Mouse (Mus musculus) intestine, embryonic 15.5 days (tissue): Measurements from ENCODE around the gene Ubfd1. TPM values are rescaled to one million over a fixed set of nuclear protein-coding genes. Genes with fewer than 3 reads are reported as not detected.

Experiments
- ATAC-seq: fragments of 200-750 bp; cut with Nextera tagmentation; 2 replicates; pipeline ENCODE4 v1.8.0; 2017; ENCODE audit warnings: moderate TSS enrichment, moderate library complexity
- H3K27ac ChIP-seq: fragments of 300-500 bp; sonication (generic); 2 replicates; pipeline ENCODE4 v1.5.1; 2015; ENCODE audit warnings: mild to moderate bottlenecking, inconsistent platforms
- H3K27me3 ChIP-seq: fragments of 300-500 bp; sonication (generic); replicated peaks from 2 replicates; pipeline ENCODE4 v1.6.1; 2015; ENCODE audit warnings: inconsistent platforms
- H3K36me3 ChIP-seq: fragments of 300-500 bp; sonication (generic); 2 replicates; pipeline ENCODE4 v1.6.1; 2015; ENCODE audit warnings: inconsistent platforms
- H3K4me1 ChIP-seq: fragments of 300-500 bp; sonication (generic); replicated peaks from 2 replicates; pipeline ENCODE4 v1.6.1; 2015; ENCODE audit warnings: inconsistent platforms
- H3K4me2 ChIP-seq: fragments of 300-500 bp; sonication (generic); replicated peaks from 2 replicates; pipeline ENCODE4 v1.6.1; 2015; ENCODE audit warnings: mild to moderate bottlenecking, inconsistent platforms
- H3K4me3 ChIP-seq: fragments of 300-500 bp; sonication (generic); replicated peaks from 2 replicates; pipeline ENCODE4 v1.5.1; 2015; ENCODE audit warnings: inconsistent platforms
- H3K9ac ChIP-seq: fragments of 300-500 bp; sonication (generic); 2 replicates; pipeline ENCODE4 v1.6.1; 2015; ENCODE audit warnings: inconsistent platforms
- H3K9me3 ChIP-seq: fragments of 300-500 bp; sonication (generic); 2 replicates; pipeline ENCODE4 v1.6.1; 2016; ENCODE audit warnings: inconsistent platforms
- WGBS: fragments of 180-500 bp; shearing (Covaris S2); methylation state at CpG from one replicate; pipeline ENCODE4 v1.1.7; 2015; 5-methylcytosine and 5-hydroxymethylcytosine counted together
- polyA plus RNA-seq: library from polyadenylated mRNA; unstranded; fragments of >200 nt; fragmentation: Nextera tagmentation; extraction: Ambion mirVana; gene quantifications from 2 replicates; pipeline ENCODE4 v1.2.1, GENCODE M21; 2015

The Ubfd1 gene
- polyA plus RNA-seq: 55.2 and 58.7 TPM in 2 replicates

DNA sequence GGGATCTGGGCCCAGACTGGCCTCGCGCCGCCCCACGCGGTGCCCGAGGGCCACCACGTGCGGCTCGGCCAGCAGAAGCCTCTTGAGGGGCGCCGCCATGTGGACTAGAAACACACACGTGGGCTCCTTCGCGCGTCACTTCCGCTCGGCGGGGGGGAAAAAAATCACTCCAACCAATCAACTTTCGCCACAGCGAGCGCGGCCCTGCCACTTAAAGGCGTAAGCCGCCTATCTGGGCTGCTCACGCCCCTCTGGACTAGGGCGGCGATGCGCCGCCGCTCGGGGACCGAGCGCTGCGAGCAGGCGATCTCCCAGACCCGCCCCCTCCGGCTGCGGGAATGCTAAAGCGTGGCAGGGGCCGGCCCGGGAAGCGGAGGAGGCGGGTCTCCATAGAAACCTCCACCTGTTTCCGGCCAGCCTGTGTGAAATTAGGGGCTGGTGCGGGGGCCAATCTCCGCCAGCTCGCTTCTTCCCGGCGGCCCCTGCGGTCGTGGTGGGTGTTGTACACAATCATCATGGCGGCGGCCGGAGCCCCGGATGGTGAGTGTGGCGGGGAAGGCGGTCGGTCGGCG is at the start of gene Ubfd1, which contains the start of gene Ears2:
Gene Ubfd1, plus strand, starts transcription at position 231 of the 572 bp plus-strand sequence.
Gene Ears2, minus strand, starts transcription at position 319 of the 572 bp plus-strand sequence.
- Histone ChIP-seq H3K4me2 (peak within 1 kb of the TSS; percentile 77), H3K4me3 (peak within 1 kb of the TSS; percentile 100), H3K4me1 (peaks cover 17% of the 10 kb centered on the region), H3K27ac (peak within 1 kb of the TSS; percentile 96), H3K36me3 (peaks cover 13% of the 10 kb centered on the region), H3K9me3 (no peaks in the 10 kb centered on the region), H3K27me3 (no peaks in the 10 kb centered on the region), H3K9ac (peak within 1 kb of the TSS; percentile 99)
- peak; percentile 99 for ATAC-seq
- under 1% methylated on average over 56 of the region's 60 CpGs for WGBS

DNA sequence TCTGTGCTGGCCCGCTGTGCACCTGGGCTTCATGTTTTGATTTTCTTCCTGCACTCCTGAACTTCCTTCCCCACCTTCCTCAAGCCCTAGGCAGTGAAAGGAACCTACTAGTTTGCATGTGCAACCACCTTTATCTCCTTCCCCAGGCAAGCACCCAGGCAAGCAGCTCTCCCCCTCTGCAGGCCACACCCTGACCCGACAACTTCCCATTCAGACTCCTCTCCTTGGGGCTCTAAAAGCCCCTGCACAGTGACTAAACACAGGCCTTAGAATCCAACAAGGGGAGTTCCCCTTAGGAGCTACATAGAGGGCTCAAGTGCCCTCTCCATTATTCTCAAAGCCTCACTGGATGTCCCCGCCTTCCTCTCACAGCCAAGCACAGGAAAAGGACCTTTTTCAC is 48.7 kb upstream of the Ubfd1 start:
- H3K9me3 ChIP-seq: no peaks in the 10 kb centered on the region
- no peak for ATAC-seq
- H3K4me1 ChIP-seq: peaks cover 38% of the 10 kb centered on the region
- WGBS: 47% methylated on average over 3 of the region's 3 CpGs
- H3K36me3 ChIP-seq: no peaks in the 10 kb centered on the region
- no peaks in the 10 kb centered on the region for H3K27me3 ChIP-seq
- H3K27ac ChIP-seq: 0 out of 2 replicates have a peak overlapping the region, but pooled peaks have one; percentile 32
- peak overlapping the region; percentile 77 for H3K4me2 ChIP-seq
- H3K9ac ChIP-seq: no peak overlapping the region
- H3K4me3 ChIP-seq: 0 out of 2 replicates have a peak overlapping the region, but pooled peaks have one; percentile 3

DNA sequence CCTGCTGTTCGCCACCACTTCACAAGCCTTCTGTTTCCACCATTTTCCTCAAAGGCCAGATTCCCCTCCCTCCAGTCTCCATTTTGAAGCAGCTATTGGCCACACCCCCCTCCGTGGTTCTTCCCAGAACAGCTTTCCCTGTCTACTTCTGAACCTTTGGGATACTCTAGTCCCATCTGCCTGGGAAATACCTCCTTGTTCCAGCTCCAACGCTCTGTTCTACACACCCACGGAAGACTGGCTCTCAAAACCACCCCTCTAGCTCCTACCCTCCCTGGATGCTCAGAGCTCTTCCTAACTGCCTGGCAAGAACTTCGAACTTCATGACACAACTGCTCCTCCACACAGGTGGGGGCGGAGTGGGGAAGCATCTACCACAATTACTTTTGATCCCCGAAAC is 48.0 kb upstream of the Ubfd1 start:
- no peak for ATAC-seq
- Histone ChIP-seq H3K9ac (no peak overlapping the region), H3K36me3 (no peaks in the 10 kb centered on the region), H3K27ac (no peak overlapping the region), H3K9me3 (no peaks in the 10 kb centered on the region), H3K27me3 (no peaks in the 10 kb centered on the region), H3K4me2 (peak overlapping the region; percentile 77), H3K4me3 (0 out of 2 replicates have a peak overlapping the region, but pooled peaks have one; percentile 3), H3K4me1 (peaks cover 38% of the 10 kb centered on the region)
- WGBS: 79% methylated on average over 7 of the region's 7 CpGs

DNA sequence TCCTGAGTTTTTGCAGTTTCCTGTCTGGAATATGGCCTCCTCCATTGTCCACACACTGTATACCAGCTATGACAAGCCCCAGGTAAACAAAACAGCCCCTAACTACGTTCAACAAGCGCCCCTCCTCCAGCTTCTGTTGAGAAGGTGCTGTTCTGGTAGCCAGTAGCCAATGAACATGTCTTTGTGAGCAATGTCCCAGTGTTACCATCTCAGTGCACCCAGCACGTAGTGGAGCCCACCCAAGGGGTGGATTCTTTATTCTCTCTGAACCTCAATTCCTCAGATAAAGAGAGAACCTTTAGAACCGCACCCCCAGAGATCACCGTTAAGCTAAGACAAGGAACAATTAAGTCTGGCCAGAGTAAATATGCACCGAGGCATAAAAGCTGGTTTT is 46.7 kb upstream of the Ubfd1 start:
- peak overlapping the region; percentile 76 for H3K9ac ChIP-seq
- under 1% methylated on average over 6 of the region's 6 CpGs for WGBS
- H3K4me2 ChIP-seq: peak overlapping the region; percentile 77
- peak overlapping the region; percentile 87 for H3K27ac ChIP-seq
- no peaks in the 10 kb centered on the region for H3K27me3 ChIP-seq
- no peaks in the 10 kb centered on the region for H3K36me3 ChIP-seq
- peaks cover 30% of the 10 kb centered on the region for H3K4me1 ChIP-seq
- no peaks in the 10 kb centered on the region for H3K9me3 ChIP-seq
- peak overlapping the region; percentile 85 for H3K4me3 ChIP-seq
- peak; percentile 20 for ATAC-seq

DNA sequence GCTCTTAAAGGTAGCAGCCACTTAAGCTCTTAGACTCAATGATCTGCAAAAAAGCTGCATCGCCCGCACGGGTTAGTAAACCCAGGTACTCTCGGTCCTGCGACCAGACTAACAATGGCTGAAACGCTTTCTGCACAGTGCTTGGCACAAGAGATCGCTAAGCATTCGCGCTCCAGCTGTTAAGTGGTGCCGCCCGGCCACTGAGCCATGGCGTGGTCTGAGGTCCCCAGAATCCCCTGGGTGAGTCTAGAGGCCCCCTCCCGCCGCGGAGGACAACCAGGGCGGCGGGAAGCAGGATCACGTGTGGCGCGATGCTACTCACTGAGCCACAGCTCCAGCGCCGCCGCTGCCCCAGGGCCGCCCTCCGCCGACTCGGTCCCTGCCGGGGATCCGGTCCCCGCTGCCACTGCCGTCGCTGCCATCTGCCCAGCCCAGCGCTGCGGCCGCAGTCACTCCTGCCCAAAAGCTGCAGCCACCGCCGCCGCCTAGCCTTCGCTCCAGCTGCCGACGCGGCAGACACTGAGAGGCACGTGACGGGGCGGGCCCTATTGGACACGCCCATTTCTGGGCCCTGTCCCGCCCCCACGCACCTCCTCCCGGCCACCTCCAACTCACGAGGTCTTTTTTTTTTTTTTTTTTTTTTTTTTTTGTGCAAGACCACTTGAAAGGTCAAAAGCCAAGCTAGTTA is 46.2 kb upstream of the Ubfd1 start, which contains the start of gene Gga2:
Gene Gga2, minus strand, starts transcription at position 556 of the 688 bp plus-strand sequence.
- H3K36me3 ChIP-seq: no peaks in the 10 kb centered on the region
- under 1% methylated on average over 50 of the region's 50 CpGs for WGBS
- H3K27me3 ChIP-seq: no peaks in the 10 kb centered on the region
- peak within 1 kb of the TSS; percentile 85 for H3K4me3 ChIP-seq
- peak within 1 kb of the TSS; percentile 77 for H3K4me2 ChIP-seq
- H3K9me3 ChIP-seq: no peaks in the 10 kb centered on the region
- H3K9ac ChIP-seq: peak within 1 kb of the TSS; percentile 76
- ATAC-seq: peak; percentile 87
- peak within 1 kb of the TSS; percentile 87 for H3K27ac ChIP-seq
- peaks cover 25% of the 10 kb centered on the region for H3K4me1 ChIP-seq

DNA sequence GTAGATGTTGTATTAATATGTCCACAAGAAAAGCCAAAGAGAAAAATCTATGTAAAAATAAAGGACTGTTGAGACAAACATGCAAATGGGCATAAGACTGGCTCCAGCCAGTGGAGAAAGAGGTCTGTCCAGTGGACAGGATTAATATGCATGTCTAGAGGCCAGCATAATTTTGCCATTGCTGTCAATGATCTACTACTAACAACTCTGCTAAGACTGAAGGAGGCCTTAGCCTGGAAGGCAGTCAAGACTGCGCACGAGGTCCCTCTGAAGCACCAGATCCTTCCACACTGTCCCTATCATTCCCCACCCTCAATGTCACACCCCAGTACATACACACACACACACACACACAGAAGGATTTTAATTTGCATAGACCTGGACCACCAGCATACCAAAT is 44.8 kb upstream of the Ubfd1 start:
- Histone ChIP-seq H3K4me3 (no peak overlapping the region), H3K4me2 (no peak overlapping the region), H3K27me3 (no peaks in the 10 kb centered on the region), H3K36me3 (no peaks in the 10 kb centered on the region), H3K27ac (no peak overlapping the region), H3K9ac (no peak overlapping the region), H3K9me3 (no peaks in the 10 kb centered on the region), H3K4me1 (peaks cover 23% of the 10 kb centered on the region)
- ATAC-seq: no peak
- 90% methylated on average over 2 of the region's 2 CpGs for WGBS

DNA sequence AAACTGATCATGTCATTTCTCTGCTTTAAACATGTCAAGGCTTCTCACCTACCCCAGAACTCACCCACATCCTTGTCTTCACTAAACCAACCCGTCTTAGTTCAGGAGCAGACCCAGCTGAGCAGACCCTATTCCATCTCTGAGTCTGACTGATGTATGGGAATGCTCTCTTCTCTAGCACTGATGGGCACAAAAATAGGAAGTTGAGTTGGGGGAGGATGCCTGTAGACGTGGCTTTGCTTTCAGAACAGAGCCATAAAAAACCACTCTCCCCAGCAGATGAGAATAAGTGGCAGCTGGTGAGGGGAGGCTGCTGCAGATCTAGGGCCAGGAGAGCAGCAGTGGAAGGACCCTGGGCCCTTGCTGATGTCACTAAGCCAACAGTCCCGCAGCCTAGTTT is 33.6 kb upstream of the Ubfd1 start:
- no peaks in the 10 kb centered on the region for H3K36me3 ChIP-seq
- no peak overlapping the region for H3K4me3 ChIP-seq
- H3K4me1 ChIP-seq: no peaks in the 10 kb centered on the region
- WGBS: 63% methylated on average over 3 of the region's 3 CpGs
- no peak for ATAC-seq
- H3K9me3 ChIP-seq: no peaks in the 10 kb centered on the region
- no peak overlapping the region for H3K27ac ChIP-seq
- H3K4me2 ChIP-seq: no peak overlapping the region
- H3K27me3 ChIP-seq: no peaks in the 10 kb centered on the region
- no peak overlapping the region for H3K9ac ChIP-seq

DNA sequence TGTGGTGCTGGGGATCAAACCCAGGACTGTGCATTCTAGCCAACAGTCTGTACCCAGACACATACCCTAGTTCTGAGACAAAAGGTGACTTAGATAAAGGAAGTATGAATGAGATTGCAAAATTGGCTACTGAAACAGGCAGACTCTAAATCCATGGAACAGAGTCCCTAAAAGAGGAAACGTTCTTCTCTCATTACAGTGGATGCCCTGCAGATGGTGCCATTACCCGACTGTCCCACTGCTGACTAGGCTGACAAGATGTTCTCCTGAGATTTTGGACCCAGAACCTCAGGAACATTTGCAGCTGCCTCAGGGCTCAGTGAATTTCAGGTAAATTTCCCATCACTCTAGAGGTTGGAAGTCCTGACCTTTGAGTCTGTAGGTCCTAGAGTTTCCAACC is 32.6 kb upstream of the Ubfd1 start:
- H3K27me3 ChIP-seq: no peaks in the 10 kb centered on the region
- ATAC-seq: no peak
- H3K4me2 ChIP-seq: no peak overlapping the region
- H3K9me3 ChIP-seq: no peaks in the 10 kb centered on the region
- H3K4me1 ChIP-seq: no peaks in the 10 kb centered on the region
- WGBS: 38% methylated on average over 2 of the region's 2 CpGs
- H3K9ac ChIP-seq: no peak overlapping the region
- H3K27ac ChIP-seq: no peak overlapping the region
- H3K36me3 ChIP-seq: no peaks in the 10 kb centered on the region
- H3K4me3 ChIP-seq: no peak overlapping the region

DNA sequence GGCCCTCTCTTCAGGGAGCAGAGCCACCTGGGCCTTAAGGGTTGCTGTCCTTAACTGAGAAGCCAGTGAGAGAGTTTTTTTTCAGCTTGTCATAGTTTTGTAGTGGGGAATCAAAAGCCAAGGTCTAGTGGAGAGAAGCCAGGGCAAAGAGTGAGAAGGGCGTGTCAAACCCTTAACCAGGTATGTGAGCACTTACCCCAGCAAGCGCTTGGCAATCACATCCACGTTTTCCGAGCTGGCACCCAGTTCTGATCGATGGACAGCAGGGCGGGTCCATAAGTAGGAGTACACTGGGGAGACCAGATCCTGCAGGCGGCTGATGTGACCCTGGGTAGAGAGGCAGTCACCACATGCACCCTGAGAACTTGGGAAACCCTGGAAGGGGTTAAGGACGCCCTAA is 22.9 kb upstream of the Ubfd1 start:
- ATAC-seq: peak; percentile 48
- H3K27me3 ChIP-seq: no peaks in the 10 kb centered on the region
- no peak overlapping the region for H3K4me2 ChIP-seq
- no peaks in the 10 kb centered on the region for H3K9me3 ChIP-seq
- H3K36me3 ChIP-seq: peaks cover 13% of the 10 kb centered on the region
- WGBS: 77% methylated on average over 8 of the region's 8 CpGs
- no peak overlapping the region for H3K4me3 ChIP-seq
- no peak overlapping the region for H3K27ac ChIP-seq
- H3K9ac ChIP-seq: no peak overlapping the region
- H3K4me1 ChIP-seq: 0 out of 2 replicates have a peak, but pooled peaks cover 5% of the 10 kb centered on the region

DNA sequence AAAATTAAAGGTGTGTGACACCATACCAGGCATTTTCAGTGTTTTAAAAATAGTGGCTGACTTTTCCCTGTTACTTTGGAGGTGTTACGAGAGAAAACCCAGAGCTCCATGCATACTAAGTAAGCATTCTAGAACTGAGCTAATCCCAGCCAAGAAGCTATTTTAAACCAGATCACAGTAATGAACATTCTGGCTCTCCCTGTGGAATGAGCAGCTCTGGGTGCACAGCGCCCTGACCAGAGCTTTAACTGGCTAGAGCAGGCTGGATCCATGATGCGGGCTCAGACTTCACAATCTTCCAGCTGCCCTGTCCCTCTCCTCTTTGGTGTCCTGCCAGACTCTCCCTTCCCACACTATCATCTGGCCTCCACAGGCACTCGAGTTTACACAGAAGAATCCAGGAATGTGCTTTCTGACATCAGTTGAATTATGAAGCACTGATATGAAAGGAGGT is 21.8 kb upstream of the Ubfd1 start:
- 64% methylated on average over 4 of the region's 4 CpGs for WGBS
- no peaks in the 10 kb centered on the region for H3K9me3 ChIP-seq
- no peak overlapping the region for H3K4me3 ChIP-seq
- H3K27ac ChIP-seq: 0 out of 2 replicates have a peak overlapping the region, but pooled peaks have one; percentile 19
- no peaks in the 10 kb centered on the region for H3K27me3 ChIP-seq
- peaks cover 8% of the 10 kb centered on the region; the same call in 1 of the 2 replicates for H3K36me3 ChIP-seq
- H3K4me2 ChIP-seq: no peak overlapping the region
- H3K9ac ChIP-seq: no peak overlapping the region
- ATAC-seq: peak; percentile 42; the same call in 1 of the 2 replicates
- 0 out of 2 replicates have a peak, but pooled peaks cover 5% of the 10 kb centered on the region for H3K4me1 ChIP-seq

DNA sequence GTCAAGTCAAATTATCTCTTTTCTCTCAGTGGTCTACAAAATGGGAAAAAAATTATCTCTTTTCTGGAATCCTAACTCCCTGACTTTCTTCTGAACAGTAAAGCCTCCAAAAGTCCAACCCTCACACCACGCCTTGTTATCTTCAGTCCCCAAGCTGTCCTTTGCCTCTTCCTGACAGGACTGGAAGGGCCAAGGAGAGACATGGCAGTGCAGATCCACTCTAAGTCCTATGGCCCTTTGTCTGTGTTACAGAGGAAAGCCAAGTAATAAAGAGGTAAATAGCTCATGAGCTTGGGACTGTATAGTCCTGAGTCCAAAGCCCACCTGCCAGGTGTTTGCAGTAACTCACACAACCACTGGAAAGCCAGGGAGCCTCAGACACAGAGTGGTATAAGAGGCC is 21.3 kb upstream of the Ubfd1 start:
- H3K9me3 ChIP-seq: no peaks in the 10 kb centered on the region
- H3K27ac ChIP-seq: peak overlapping the region; percentile 3; the same call in 1 of the 2 replicates
- no peak overlapping the region for H3K4me3 ChIP-seq
- no peak for ATAC-seq
- H3K4me1 ChIP-seq: 0 out of 2 replicates have a peak, but pooled peaks cover 5% of the 10 kb centered on the region
- no peak overlapping the region for H3K4me2 ChIP-seq
- no peaks in the 10 kb centered on the region for H3K27me3 ChIP-seq
- H3K9ac ChIP-seq: no peak overlapping the region
- H3K36me3 ChIP-seq: peaks cover 8% of the 10 kb centered on the region; the same call in 1 of the 2 replicates
- 76% methylated on average over 1 of the region's 1 CpGs for WGBS

DNA sequence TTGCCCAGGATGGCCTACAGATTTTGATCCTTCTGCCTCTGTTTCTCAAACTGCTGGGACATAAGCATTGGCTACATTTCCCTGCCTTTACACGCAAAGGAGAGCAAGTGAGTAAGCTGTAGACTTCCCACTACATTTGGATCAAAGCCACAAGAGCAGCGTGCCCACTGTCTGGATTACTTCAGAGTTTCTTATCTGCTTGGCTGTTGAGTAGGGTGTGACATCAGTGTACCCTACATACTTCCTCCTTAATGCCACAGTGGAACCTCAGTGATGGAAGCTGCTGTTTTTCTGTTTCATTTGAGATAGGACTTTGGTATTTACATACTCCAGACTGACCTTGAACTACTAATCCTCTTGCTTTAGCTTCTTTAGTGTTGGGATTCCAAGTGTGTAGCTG is 20.2 kb upstream of the Ubfd1 start:
- Histone ChIP-seq H3K9me3 (no peaks in the 10 kb centered on the region), H3K4me3 (no peak overlapping the region), H3K9ac (no peak overlapping the region), H3K27me3 (no peaks in the 10 kb centered on the region), H3K36me3 (peaks cover 8% of the 10 kb centered on the region; the same call in 1 of the 2 replicates), H3K4me1 (0 out of 2 replicates have a peak, but pooled peaks cover 5% of the 10 kb centered on the region), H3K4me2 (no peak overlapping the region), H3K27ac (peak overlapping the region; percentile 44; the same call in 1 of the 2 replicates)
- 58% methylated on average over 2 of the region's 2 CpGs for WGBS
- peak; percentile 71 for ATAC-seq
